Mouse (Mus musculus) stomach, postnatal 0 days (tissue): ENCODE measurements around the gene Vps41. TPM values are rescaled to one million over a fixed set of nuclear protein-coding genes. Genes with fewer than 3 reads are reported as not detected.

Source experiments
- ATAC-seq: fragments of 200-750 bp; cut with Nextera tagmentation; 2 replicates; pipeline ENCODE4 v1.8.0; 2017; ENCODE audit not compliant: low FRiP score, low TSS enrichment
- DNase-seq: peaks from one replicate; pipeline ENCODE4 v3.0.0-alpha.2; 2016; ENCODE audit warnings: low spot score
- H3K27ac ChIP-seq: fragments of 300-500 bp; sonication (generic); replicated peaks from 2 replicates; pipeline ENCODE4 v1.5.1; 2014; ENCODE audit warnings: mild to moderate bottlenecking, control low read depth
- H3K27me3 ChIP-seq: fragments of 300-500 bp; sonication (generic); 2 replicates; pipeline ENCODE4 v1.6.1; 2014; ENCODE audit warnings: low read length; ENCODE audit not compliant: control insufficient read depth, insufficient read depth
- H3K36me3 ChIP-seq: fragments of 300-500 bp; sonication (generic); 2 replicates; pipeline ENCODE4 v1.6.1; 2014; ENCODE audit warnings: low read length, mixed read lengths; ENCODE audit not compliant: control insufficient read depth, insufficient read depth
- H3K4me1 ChIP-seq: fragments of 300-500 bp; sonication (generic); replicated peaks from 2 replicates; pipeline ENCODE4 v1.6.1; 2014; ENCODE audit warnings: antibody characterized with exemption; ENCODE audit not compliant: control insufficient read depth, insufficient read depth
- H3K4me2 ChIP-seq: fragments of 300-500 bp; sonication (generic); replicated peaks from 2 replicates; pipeline ENCODE4 v1.6.1; 2014; ENCODE audit warnings: low read depth, mild to moderate bottlenecking, control low read depth, moderate library complexity
- H3K4me3 ChIP-seq: fragments of 300-500 bp; sonication (generic); 2 replicates; pipeline ENCODE4 v1.5.1; 2014; ENCODE audit warnings: low read depth, low read length, control low read depth
- H3K9ac ChIP-seq: fragments of 300-500 bp; sonication (generic); 2 replicates; pipeline ENCODE4 v1.6.1; 2014; ENCODE audit warnings: mild to moderate bottlenecking, low read length, control low read depth, mixed read lengths
- H3K9me3 ChIP-seq: fragments of 300-500 bp; sonication (generic); 2 replicates; pipeline ENCODE4 v1.6.1; 2016; ENCODE audit warnings: low read length; ENCODE audit not compliant: control insufficient read depth
- CTCF ChIP-seq: IDR thresholded peaks from 2 replicates; pipeline ENCODE4 v1.5.1; 2016; ENCODE audit warnings: antibody characterized with exemption, low read depth, mild to moderate bottlenecking, moderate library complexity
- EP300 ChIP-seq: optimal IDR thresholded peaks from 2 replicates; pipeline ENCODE3; 2016; ENCODE audit warnings: antibody characterized with exemption
- WGBS: fragments of 180-500 bp; shearing (Covaris S2); extraction: QIAGEN DNeasy Blood & Tissue Kit; methylation state at CpG from one replicate; pipeline ENCODE4 v1.1.7; 2014; 5-methylcytosine and 5-hydroxymethylcytosine counted together
- polyA plus RNA-seq: library from polyadenylated mRNA; unstranded; fragments of >200 nt; fragmentation: Nextera tagmentation; extraction: Ambion mirVana; gene quantifications from 2 replicates; pipeline ENCODE4 v1.2.1, GENCODE M21; 2015

Gene Vps41
- polyA plus RNA-seq, 1 experiment from 2014 or later = 32.6 TPM

DNA sequence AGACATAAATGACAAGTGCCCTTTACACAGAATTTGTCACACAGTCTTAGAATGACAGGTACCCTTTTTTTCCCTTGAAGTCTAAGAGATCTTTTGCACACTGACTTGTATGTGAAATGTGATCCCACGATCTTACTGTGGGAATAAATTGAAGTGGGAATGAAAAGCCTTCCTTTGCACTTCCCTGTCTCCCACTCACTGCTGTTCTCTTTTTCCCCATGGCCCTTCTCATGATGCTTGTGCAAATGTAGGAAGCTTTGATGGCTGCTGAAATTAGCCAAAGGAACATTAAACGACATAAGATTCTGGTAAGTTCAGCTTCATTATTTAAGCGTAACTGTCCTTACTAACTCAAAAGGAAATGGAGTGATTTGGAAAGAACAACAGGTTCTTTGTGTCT lies 113.4 kb downstream of the Vps41 start:
- no peak overlapping the region for H3K4me3 ChIP-seq
- TF ChIP-seq CTCF (no peak), EP300 (no peak)
- no peak overlapping the region for H3K9ac ChIP-seq
- H3K4me1 ChIP-seq = no peaks in the 10 kb centered on the region
- peaks cover 4% of the 10 kb centered on the region; the same call in 1 of the 2 replicates for H3K36me3 ChIP-seq
- no peak for ATAC-seq
- 87% methylated on average over 3 of the region's 3 CpGs for WGBS
- DNase-seq = no peak
- no peaks in the 10 kb centered on the region for H3K9me3 ChIP-seq
- H3K4me2 ChIP-seq = no peak overlapping the region
- no peak overlapping the region for H3K27ac ChIP-seq
- no peaks in the 10 kb centered on the region for H3K27me3 ChIP-seq

DNA sequence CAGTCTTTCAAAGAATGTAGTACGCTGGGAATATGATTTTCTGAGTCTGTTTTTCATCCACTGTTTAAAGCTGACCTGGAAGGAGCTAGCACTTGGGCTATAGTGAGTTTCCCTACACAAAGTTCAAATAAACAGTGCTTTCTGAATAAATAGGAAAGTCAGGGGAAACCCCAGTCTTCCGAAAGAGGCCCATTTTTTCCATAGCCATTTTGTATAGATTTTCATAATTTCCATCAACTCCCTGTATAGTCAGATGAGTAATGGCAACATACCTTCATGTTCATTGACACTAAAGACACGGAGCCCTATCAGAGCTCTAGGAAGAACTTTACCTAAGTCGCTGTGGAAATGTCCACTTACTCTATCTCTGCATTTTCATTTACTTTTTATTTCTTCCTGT lies 122.1 kb downstream of the Vps41 start:
- H3K27me3 ChIP-seq = no peaks in the 10 kb centered on the region
- H3K27ac ChIP-seq = no peak overlapping the region
- no peak overlapping the region for H3K4me2 ChIP-seq
- no peak for TF ChIP-seq CTCF
- no peak for TF ChIP-seq EP300
- DNase-seq = no peak
- H3K9me3 ChIP-seq = no peaks in the 10 kb centered on the region
- H3K4me1 ChIP-seq = no peaks in the 10 kb centered on the region
- no peak for ATAC-seq
- no peaks in the 10 kb centered on the region for H3K36me3 ChIP-seq
- 86% methylated on average over 4 of the region's 4 CpGs for WGBS
- H3K9ac ChIP-seq = no peak overlapping the region
- H3K4me3 ChIP-seq = no peak overlapping the region

DNA sequence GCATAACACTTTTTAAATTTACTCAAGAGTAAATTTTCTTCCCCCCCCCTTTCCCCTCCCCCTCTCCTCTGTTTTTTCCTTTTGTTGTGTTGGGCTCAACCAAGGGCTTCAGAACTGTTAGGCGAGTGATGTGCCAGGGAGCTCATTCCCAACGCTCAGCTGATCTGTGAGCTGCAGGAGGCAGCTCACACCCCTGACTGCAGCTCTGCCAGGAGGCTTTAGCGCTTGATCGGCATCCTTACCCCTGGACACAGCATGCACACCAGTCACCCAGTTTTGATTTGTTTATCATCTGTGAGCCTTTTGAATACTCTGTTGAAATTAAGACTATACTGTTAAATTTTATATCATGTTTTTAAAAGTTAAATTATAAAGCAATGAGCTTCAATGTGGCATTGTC lies 123.3 kb downstream of the Vps41 start:
- no peak overlapping the region for H3K27ac ChIP-seq
- no peaks in the 10 kb centered on the region for H3K36me3 ChIP-seq
- H3K9ac ChIP-seq = no peak overlapping the region
- H3K4me2 ChIP-seq = no peak overlapping the region
- no peak for ATAC-seq
- WGBS = 68% methylated on average over 4 of the region's 4 CpGs
- DNase-seq = no peak
- no peaks in the 10 kb centered on the region for H3K27me3 ChIP-seq
- TF ChIP-seq EP300 (no peak), CTCF (no peak)
- no peaks in the 10 kb centered on the region for H3K4me1 ChIP-seq
- H3K9me3 ChIP-seq = no peaks in the 10 kb centered on the region
- H3K4me3 ChIP-seq = no peak overlapping the region

DNA sequence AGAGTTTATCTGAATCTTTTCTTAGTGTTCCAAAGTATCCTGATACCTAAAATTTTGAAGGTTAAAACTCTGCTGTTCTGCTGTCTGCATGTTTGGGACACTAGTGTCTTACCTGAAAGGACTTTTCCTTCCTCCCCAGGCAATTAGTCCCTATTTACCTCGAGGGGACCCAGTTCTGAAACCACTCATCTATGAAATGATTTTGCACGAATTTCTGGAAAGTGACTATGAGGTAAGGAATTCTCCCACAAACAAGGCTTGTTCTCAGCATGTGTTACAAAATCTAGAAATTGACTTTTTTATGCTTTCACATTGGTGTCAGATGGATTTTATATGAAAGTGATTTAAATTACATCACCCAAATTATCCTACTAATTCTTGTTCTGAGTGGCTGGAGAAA lies 123.9 kb downstream of the Vps41 start:
- no peak for ATAC-seq

DNA sequence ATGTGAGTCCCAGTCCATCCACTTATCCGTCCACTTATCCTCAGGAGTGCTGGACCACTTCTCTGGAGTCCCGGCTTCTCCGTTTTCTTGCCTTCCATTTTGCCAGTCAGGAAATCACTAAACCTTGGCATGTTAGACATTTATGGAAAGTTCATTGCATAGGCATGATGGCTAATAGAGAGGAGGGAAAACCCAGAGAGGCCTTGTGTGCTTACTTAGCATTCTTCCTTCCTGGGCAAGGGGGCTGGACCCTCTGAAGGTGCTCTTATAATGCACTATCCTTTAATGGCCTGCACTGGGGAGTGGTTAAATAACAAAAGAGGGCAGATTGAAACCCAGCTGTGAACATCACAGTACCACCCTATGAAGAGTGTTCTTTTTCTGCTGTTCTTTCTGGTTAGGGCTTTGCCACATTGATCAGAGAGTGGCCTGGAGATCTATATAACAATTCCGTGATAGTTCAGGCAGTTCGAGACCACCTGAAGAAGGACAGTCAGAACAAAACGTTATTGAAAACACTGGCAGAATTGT lies 124.7 kb downstream of the Vps41 start:
- Histone ChIP-seq H3K27ac (no peak overlapping the region), H3K4me1 (no peaks in the 10 kb centered on the region), H3K9me3 (no peaks in the 10 kb centered on the region), H3K36me3 (no peaks in the 10 kb centered on the region), H3K4me2 (no peak overlapping the region), H3K4me3 (no peak overlapping the region), H3K27me3 (no peaks in the 10 kb centered on the region), H3K9ac (no peak overlapping the region)
- DNase-seq (no peak), ATAC-seq (no peak)
- WGBS = 93% methylated on average over 6 of the region's 6 CpGs
- TF ChIP-seq EP300 (no peak), CTCF (no peak)

More for the DNA sequence above, 123.9 kb downstream of the Vps41 start:
- Histone ChIP-seq H3K4me3 (no peak overlapping the region), H3K4me1 (no peaks in the 10 kb centered on the region), H3K27ac (no peak overlapping the region), H3K27me3 (no peaks in the 10 kb centered on the region), H3K9me3 (no peaks in the 10 kb centered on the region), H3K9ac (no peak overlapping the region), H3K4me2 (no peak overlapping the region), H3K36me3 (no peaks in the 10 kb centered on the region)
- 65% methylated on average over 2 of the region's 2 CpGs for WGBS
- TF ChIP-seq EP300 (no peak), CTCF (no peak)
- DNase-seq = no peak

DNA sequence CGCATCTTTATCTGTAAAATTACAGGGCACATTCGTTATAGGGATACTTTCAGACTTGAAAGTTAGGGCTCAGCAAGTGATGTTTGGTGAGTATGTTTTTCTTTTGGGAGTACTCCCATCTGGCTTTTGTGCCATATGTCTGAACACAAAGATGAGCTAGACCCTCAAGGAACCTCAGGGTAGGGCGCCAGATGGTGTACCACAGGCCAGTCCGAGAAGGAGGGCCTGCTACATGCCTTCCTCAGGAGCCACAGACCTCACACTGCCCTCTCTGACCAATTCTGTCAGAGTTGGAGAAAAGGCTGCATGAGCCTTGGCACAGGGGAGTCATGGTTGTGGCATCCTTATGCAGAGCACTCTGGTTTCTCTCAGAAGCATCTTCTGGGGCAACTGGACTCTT lies 125.5 kb downstream of the Vps41 start:
- no peak overlapping the region for H3K4me3 ChIP-seq
- ATAC-seq (no peak), DNase-seq (no peak)
- H3K9ac ChIP-seq = no peak overlapping the region
- H3K27me3 ChIP-seq = no peaks in the 10 kb centered on the region
- WGBS = 89% methylated on average over 4 of the region's 4 CpGs
- no peaks in the 10 kb centered on the region for H3K9me3 ChIP-seq
- no peak overlapping the region for H3K4me2 ChIP-seq
- H3K4me1 ChIP-seq = no peaks in the 10 kb centered on the region
- H3K27ac ChIP-seq = no peak overlapping the region
- H3K36me3 ChIP-seq = no peaks in the 10 kb centered on the region
- no peak for TF ChIP-seq CTCF
- TF ChIP-seq EP300 = no peak
